Comparison of ENCODE assay signal across 8 mouse cellular contexts in genomic region chr1:157039836-157040196, GRCm38 (mm10).
A peak's percentile ranks its signal among the peaks of the same experiment; 100 is the strongest.
DNase-seq lines count a peak whose midpoint lies in the region; ATAC-seq and TF ChIP-seq lines count a peak whose summit lies in the region.

No protein-coding gene starts in this region.

- no peaks in the 10 kb centered on the region for H3K27me3 ChIP-seq in testis, adult 2 months (ENCODE audit: control insufficient read depth, insufficient read depth, low read length)
- H3K27me3 ChIP-seq in liver, embryonic 14.5 days (ENCODE audit: control insufficient read depth, insufficient read depth, low read length): no peaks in the 10 kb centered on the region

- 5% methylated on average over 4 of the region's 4 CpGs for WGBS in liver, embryonic 14.5 days (ENCODE audit: insufficient replicate concordance)

- peak; percentile 56; the same call in 1 of the 2 replicates for TF ChIP-seq EP300 in liver, embryonic 14.5 days (IDR thresholded peaks at IDR 0.05; ENCODE audit: low read depth)

- H3K4me1 ChIP-seq in testis, adult 2 months (ENCODE audit: control insufficient read depth, insufficient read depth, low read length): peaks cover 16% of the 10 kb centered on the region
- peaks cover 21 to 26% of the 10 kb centered on the region in 2 experiments for H3K4me1 ChIP-seq in liver, embryonic 14.5 days (replicated peaks; ENCODE audit: control insufficient read depth in 2 of 2, insufficient read depth in 2 of 2, low read length in 1 of 2)

- peak overlapping the region; percentile 70 for H3K27ac ChIP-seq in testis, adult 2 months (ENCODE audit: control insufficient read depth, insufficient read depth, low read depth, low read length)
- peak overlapping the region; percentile 74 for H3K27ac ChIP-seq in liver, embryonic 14.5 days

- no peaks in the 10 kb centered on the region for H3K36me3 ChIP-seq in testis, adult 2 months (ENCODE audit: control insufficient read depth, insufficient read depth, low read length)
- no peaks in the 10 kb centered on the region for H3K36me3 ChIP-seq in liver, embryonic 14.5 days (replicated peaks; ENCODE audit: control insufficient read depth, insufficient read depth, low read depth)

- H3K9me3 ChIP-seq in liver, embryonic 14.5 days (ENCODE audit: control insufficient read depth, low read length): no peaks in the 10 kb centered on the region

- peak overlapping the region; percentile 60; the same call in 1 of the 2 replicates for H3K9ac ChIP-seq in liver, embryonic 14.5 days (replicated peaks)

- DNase-seq in cerebellum, postnatal 14 days: peak; percentile 32 to 52
- DNase-seq in cerebellum, adult 8-10 months: no peak
- no peak for DNase-seq in testis, postnatal 14 days (ENCODE audit: low spot score)
- DNase-seq in liver, embryonic 14.5 days (ENCODE audit: low read depth in 3 of 3, low spot score in 3 of 3): no peak
- peak; percentile 41 for DNase-seq in testis, postnatal 10 days (ENCODE audit: low spot score)
- no peak for DNase-seq in right cerebral cortex, postnatal 14 days
- no peak for DNase-seq in adipocyte (ENCODE audit: low spot score)

- TF ChIP-seq POLR2A in testis, adult 2 months (IDR thresholded peaks at IDR 0.05; ENCODE audit: control insufficient read depth, low read depth, low read length): no peak

- ATAC-seq in liver, embryonic 14.5 days (ENCODE audit: insufficient read depth): peak; percentile 25

- TF ChIP-seq CTCF in testis, adult 2 months (IDR thresholded peaks at IDR 0.05; ENCODE audit: control insufficient read depth, insufficient read depth, insufficient replicate concordance, low read depth, low read length): no peak
- TF ChIP-seq CTCF in liver, embryonic 14.5 days (IDR thresholded peaks at IDR 0.05; ENCODE audit: low read depth): no peak

- no peak overlapping the region for H3K4me3 ChIP-seq in testis, adult 2 months (ENCODE audit: control insufficient read depth, low read depth, low read length)
- H3K4me3 ChIP-seq in liver, embryonic 14.5 days (ENCODE audit: insufficient read depth in 1 of 2, low read depth in 2 of 2, low read length in 2 of 2): no peak overlapping the region

- H3K4me2 ChIP-seq in liver, embryonic 14.5 days (ENCODE audit: low read depth): peak overlapping the region; percentile 64

Comparison
In these comparisons a context has a peak if more than half of its experiments do, and no peak if none do; other contexts are left out.
1. DNase-seq: peak in cerebellum, postnatal 14 days (2 of 2) and testis, postnatal 10 days (single experiment); none in cerebellum, adult 8-10 months (single experiment), testis, postnatal 14 days (single experiment), liver, embryonic 14.5 days (0 of 3), right cerebral cortex, postnatal 14 days (single experiment) and adipocyte (single experiment).